Mouse (Mus musculus): ENCODE results near the gene Ada.

DNA sequence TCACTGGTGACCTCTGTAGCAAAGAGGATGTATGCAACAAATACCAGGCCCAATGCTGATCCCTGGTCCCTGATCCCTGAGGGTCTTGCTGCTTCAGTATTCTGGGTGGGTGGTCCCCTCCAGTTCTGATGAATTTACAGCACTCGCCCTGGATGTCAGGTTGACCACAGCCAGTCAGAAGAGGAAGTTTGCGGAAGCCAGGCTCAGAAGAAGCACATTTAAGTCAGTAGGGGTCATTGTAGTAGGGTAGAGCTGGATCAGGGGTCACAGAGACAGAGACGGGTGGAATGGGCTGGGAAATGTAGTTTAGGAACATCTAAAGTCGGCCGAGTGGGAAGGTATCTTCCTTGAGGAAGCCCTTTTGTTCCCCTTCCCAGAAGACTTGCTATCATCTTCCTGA is 4.2 kb upstream of the Ada start:
- TF ChIP-seq EP300 (IDR thresholded peaks at IDR 0.05; ENCODE audit: insufficient read depth, low read depth, low read length) (no peak), CTCF (IDR thresholded peaks at IDR 0.05; ENCODE audit: low read depth, low read length) (no peak)
